Mouse (Mus musculus) embryo, embryonic 10 days (tissue): ENCODE results near the gene Mvb12a.

Experiments used
- DNase-seq: peaks from one replicate; pipeline ENCODE4 v3.0.0-alpha.2; 2015; ENCODE audit warnings: low spot score

Gene Mvb12a

DNA sequence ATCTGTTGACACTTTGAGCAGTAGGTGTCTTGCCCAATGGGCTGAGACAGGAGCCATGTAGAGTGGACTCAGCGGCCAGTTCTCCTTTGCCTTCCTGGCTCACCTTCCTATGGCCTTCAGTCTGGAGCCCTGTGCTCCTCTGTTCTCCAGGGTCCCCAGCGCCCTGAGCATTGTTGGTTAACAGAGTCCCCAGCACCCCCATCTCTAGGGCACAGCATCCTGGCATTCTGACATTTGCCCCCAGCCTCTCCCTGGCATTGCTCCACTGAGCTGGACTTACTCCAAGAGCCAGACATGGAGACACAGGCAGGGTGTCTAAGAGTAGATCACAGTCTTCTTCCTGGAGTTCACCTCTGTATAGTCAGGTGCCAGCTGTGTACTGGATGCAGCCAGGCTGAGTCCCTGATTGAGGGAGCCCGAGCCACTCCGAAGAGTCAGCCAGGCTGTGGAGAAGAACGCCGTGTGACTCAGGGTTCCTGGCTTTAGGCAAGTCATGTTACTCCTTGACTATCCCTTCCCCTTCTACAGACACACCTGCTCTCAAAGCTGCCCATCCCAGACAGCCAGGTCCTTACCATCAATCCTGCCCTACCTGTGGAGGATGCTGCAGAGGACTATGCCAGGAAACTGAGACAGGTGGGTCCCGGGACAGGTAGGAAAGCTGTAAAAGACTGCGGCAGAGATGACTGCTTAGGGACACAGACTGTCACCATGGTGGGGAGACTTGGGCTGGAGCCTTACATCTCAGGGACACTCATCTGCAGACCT, 51.0 kb downstream of the Mvb12a start:
- DNase-seq, result no peak

DNA sequence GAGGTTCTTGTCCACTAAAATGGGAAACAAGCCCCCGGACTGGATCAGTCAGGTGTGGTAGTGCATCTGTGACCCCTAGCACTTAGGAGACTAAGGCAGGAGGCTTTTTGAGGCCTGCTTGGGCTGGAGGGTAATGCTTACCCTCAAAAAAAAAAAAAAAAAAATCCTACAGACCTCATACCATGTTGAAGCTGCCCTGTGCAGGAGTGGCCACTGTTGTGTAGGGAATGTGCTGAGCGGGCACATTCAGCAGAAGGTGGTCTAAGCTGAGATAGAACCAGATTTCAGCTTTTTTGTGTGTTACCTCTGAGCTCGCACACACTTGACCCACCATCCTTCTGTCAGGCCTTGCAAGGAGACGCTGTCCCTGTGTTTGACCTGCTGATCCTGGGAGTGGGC, 51.6 kb downstream of the Mvb12a start:
- DNase-seq, result no peak

DNA sequence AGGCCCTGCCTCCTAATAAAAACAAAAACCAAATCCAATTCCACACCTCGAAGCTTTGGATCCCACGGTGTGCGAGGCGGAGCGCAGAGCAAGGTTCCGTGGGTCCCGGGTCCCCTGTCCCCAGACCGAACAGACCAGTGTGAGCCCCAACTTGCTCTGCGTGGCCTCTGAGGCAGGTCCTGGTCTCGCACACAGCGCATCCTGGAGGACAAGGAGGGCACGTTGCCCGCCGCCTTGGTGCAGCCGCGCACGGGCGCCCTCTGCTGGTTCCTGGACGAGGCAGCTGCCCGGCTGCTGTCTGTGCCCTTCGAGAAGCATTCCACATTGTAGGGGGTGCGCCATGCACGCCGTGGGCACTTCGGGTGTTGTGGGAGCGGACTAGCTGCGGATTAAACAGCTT, 53.1 kb downstream of the Mvb12a start:
- DNase-seq, result peak; percentile 89

DNA sequence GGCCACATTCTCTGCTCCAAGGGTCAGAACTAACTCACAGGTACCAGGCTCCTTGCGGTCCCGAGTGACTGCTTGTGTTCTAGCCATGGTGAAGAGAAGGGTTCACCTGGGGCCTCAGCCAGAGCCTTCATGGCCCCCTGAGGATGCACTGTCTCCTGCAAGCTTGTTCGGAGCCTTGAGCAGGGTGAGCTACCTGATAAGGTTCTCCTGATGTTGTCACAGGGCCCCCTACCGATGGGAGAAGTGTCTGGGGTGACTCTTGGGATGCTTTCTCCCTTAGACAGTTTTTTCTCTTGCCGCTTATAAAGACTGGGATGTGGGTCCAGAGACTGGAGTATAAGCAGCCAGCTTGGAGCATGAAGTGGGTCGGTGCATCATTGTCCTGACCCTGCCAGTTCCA, 53.7 kb downstream of the Mvb12a start:
- DNase-seq, result no peak

DNA sequence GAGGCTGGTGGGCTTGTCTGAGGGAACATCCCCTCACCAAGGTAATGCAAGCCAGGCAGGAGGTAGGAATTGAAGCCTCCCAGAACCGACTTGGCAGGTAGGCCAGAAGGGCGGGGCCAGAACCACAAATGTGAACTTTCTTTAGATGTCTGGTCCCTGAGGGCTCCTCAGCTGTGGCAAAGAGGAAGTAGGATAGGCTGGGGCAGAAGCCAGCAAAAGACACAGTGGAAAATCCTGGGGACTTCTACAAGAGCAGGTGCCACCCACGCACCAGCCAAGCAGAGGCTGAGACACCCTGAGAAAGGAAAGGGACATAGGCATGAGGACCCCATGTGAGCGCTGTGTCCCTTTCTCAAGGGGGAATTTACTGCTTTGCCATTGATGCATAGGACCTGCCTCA, 54.1 kb downstream of the Mvb12a start:
- no peak for DNase-seq

DNA sequence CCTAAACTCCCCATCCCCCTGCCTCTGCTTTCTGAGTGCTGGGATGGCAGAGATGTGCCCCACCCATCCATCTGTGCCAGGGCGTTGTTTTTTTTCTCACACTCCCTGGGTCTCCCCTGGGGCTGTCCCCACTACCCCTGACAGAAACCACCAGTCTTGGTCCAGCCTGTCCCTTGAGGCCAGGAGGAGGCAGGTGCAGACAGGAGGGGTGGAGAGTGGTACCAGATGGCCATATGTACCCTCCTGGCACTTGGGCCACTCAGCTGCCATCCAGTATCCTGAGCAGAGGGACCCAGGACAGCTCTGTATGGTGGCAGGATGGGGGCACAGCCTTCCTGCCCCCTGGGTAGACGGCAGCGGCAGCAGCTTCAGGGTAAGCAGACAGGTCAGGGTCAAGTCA, 54.7 kb downstream of the Mvb12a start, which contains the start of gene Fam129c:
Fam129c (plus strand) TSS at position 198 of the 400 bp plus-strand sequence.
- no peak for DNase-seq
